Mouse (Mus musculus) lung, adult 2 months (tissue): Measurements from ENCODE around the gene Gm9507.

ENCODE experiments used
- CTCF ChIP-seq: fragments of 200-500 bp; IDR thresholded peaks from 2 replicates; pipeline ENCODE4 v1.5.1; 2011; ENCODE audit warnings: mild to moderate bottlenecking, low read length, control low read depth; ENCODE audit not compliant: insufficient read depth
- POLR2A ChIP-seq: fragments of 200-500 bp; IDR thresholded peaks from 2 replicates; pipeline ENCODE4 v1.6.1; 2011; ENCODE audit warnings: low read depth, mild to moderate bottlenecking, control low read depth, low read length, borderline replicate concordance; ENCODE audit errors: extremely low read depth

DNA sequence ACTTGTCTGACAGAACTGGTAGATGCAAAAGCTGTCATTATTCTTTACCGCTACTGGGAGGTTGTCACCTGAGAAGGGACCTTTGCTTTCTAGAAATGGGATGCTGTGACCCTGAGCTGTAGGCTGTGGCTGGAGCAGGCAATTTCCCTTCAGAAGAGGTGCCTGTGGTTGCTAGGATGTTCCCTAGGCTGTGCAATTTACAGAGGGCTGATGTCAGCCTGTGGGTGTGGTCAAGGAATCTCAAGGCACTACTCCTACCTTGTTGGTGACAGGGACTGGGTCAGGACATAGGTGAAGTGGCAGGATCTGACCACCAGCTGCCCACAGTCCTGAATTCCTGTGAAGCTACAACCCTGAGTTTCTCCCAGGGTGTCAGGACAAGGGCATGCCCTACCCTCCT lies 41.9 kb downstream of the Gm9507 start:
- TF ChIP-seq POLR2A (no peak), CTCF (no peak)
